Mouse (Mus musculus) liver, adult 2 months (tissue): ENCODE results near the gene Ttn. TPM values are rescaled to one million over a fixed set of nuclear protein-coding genes. Genes with fewer than 3 reads are reported as not detected.

ENCODE experiments used
- DNase-seq: peaks from one replicate; pipeline ENCODE4 v3.0.0-alpha.2; 2011; ENCODE audit warnings: low read depth, low spot score; ENCODE audit errors: extremely low read depth
- H3K27ac ChIP-seq: fragments of 200-500 bp; replicated peaks from 2 replicates; pipeline ENCODE4 v1.5.1; 2012; ENCODE audit warnings: low read depth, mild to moderate bottlenecking, control low read depth, inconsistent platforms, low read length; ENCODE audit not compliant: insufficient read depth
- H3K27me3 ChIP-seq: fragments of 200-500 bp; 2 replicates; pipeline ENCODE4 v1.6.1; 2012; ENCODE audit warnings: mild to moderate bottlenecking, moderate library complexity, low read length, inconsistent platforms; ENCODE audit not compliant: control insufficient read depth, insufficient read depth
- H3K36me3 ChIP-seq: fragments of 200-500 bp; 2 replicates; pipeline ENCODE4 v1.6.1; 2012; ENCODE audit warnings: low read length, inconsistent platforms; ENCODE audit not compliant: control insufficient read depth, insufficient read depth
- H3K4me1 ChIP-seq: fragments of 200-500 bp; 2 replicates; pipeline ENCODE4 v1.6.1; 2011; ENCODE audit warnings: low read length; ENCODE audit not compliant: control insufficient read depth, insufficient read depth
- H3K4me3 ChIP-seq: fragments of 200-500 bp; 2 replicates; pipeline ENCODE4 v1.5.1; 2011; ENCODE audit warnings: low read depth, mild to moderate bottlenecking, control low read depth, low read length, moderate library complexity; ENCODE audit not compliant: insufficient read depth
- H3K79me2 ChIP-seq: fragments of 200-500 bp; 2 replicates; pipeline ENCODE4 v1.6.1; 2012; ENCODE audit warnings: inconsistent platforms, mild to moderate bottlenecking, low read length, moderate library complexity; ENCODE audit not compliant: control insufficient read depth, insufficient read depth
- H3K9ac ChIP-seq: fragments of 200-500 bp; 2 replicates; pipeline ENCODE4 v1.6.1; 2012; ENCODE audit warnings: low read depth, mild to moderate bottlenecking, control low read depth, inconsistent platforms, low read length
- CTCF ChIP-seq: fragments of 200-500 bp; IDR thresholded peaks from 2 replicates; pipeline ENCODE4 v1.5.1; 2011; ENCODE audit warnings: low read depth, low read length, control low read depth
- POLR2A ChIP-seq: fragments of 200-500 bp; IDR thresholded peaks from 2 replicates; pipeline ENCODE4 v1.6.1; 2011; ENCODE audit warnings: low read length, control low read depth; ENCODE audit not compliant: insufficient read depth; ENCODE audit errors: extremely low read depth
- WGBS: fragments of 180-500 bp; shearing (Covaris S2); methylation state at CpG from one replicate; pipeline ENCODE4 v1.1.7; 2018; 5-methylcytosine and 5-hydroxymethylcytosine counted together
- polyA plus RNA-seq: library from polyadenylated mRNA; depleted of rRNA; stranded (reverse); fragments of >200 nt; gene quantifications from 2 replicates; pipeline ENCODE4 v1.2.3, GENCODE M21; 2012
- total RNA-seq: library from RNA; depleted of rRNA; stranded (reverse); fragments of >200 nt; gene quantifications from 2 replicates; pipeline ENCODE4 v1.2.3, GENCODE M21; 2014

Gene Ttn
- total and polyA plus RNA-seq, 2 experiments: 0.01 to 4.9 TPM

GRCm38 (mm10) chr2:77003148-77003547 lies 20.8 kb upstream of the Ttn start:
- no peaks in the 10 kb centered on the region for H3K4me1 ChIP-seq
- 50% methylated on average over 2 of the region's 2 CpGs for WGBS
- no peak overlapping the region for H3K4me3 ChIP-seq
- no peaks in the 10 kb centered on the region for H3K27me3 ChIP-seq
- no peaks in the 10 kb centered on the region for H3K79me2 ChIP-seq
- no peak overlapping the region for H3K27ac ChIP-seq
- DNase-seq: no peak
- no peak overlapping the region for H3K9ac ChIP-seq
- H3K36me3 ChIP-seq: no peaks in the 10 kb centered on the region
- TF ChIP-seq CTCF: no peak
- no peak for TF ChIP-seq POLR2A

GRCm38 (mm10) chr2:76998351-76998750 lies 16.0 kb upstream of the Ttn start:
- DNase-seq: no peak
- Histone ChIP-seq H3K36me3 (no peaks in the 10 kb centered on the region), H3K9ac (no peak overlapping the region), H3K4me1 (no peaks in the 10 kb centered on the region), H3K4me3 (no peak overlapping the region), H3K27ac (no peak overlapping the region), H3K27me3 (no peaks in the 10 kb centered on the region), H3K79me2 (no peaks in the 10 kb centered on the region)
- no peak for TF ChIP-seq POLR2A
- TF ChIP-seq CTCF: no peak
- WGBS: 64% methylated on average over 5 of the region's 5 CpGs

GRCm38 (mm10) chr2:76992493-76993201 lies 10.3 kb upstream of the Ttn start:
- Histone ChIP-seq H3K9ac (no peak overlapping the region), H3K36me3 (no peaks in the 10 kb centered on the region)
- WGBS: 88% methylated on average over 5 of the region's 5 CpGs

GRCm38 (mm10) chr2:76987317-76987716 lies 5.0 kb upstream of the Ttn start:
- no peaks in the 10 kb centered on the region for H3K36me3 ChIP-seq
- H3K27ac ChIP-seq: no peak overlapping the region
- DNase-seq: no peak
- 73% methylated on average over 4 of the region's 4 CpGs for WGBS
- no peaks in the 10 kb centered on the region for H3K79me2 ChIP-seq
- TF ChIP-seq CTCF (no peak), POLR2A (no peak)
- no peaks in the 10 kb centered on the region for H3K27me3 ChIP-seq
- H3K4me1 ChIP-seq: no peaks in the 10 kb centered on the region
- no peak overlapping the region for H3K4me3 ChIP-seq
- H3K9ac ChIP-seq: no peak overlapping the region

More at GRCm38 (mm10) chr2:76992493-76993201, 10.3 kb upstream of the Ttn start:
- no peak overlapping the region for H3K27ac ChIP-seq
- no peaks in the 10 kb centered on the region for H3K79me2 ChIP-seq
- H3K4me1 ChIP-seq: no peaks in the 10 kb centered on the region
- no peaks in the 10 kb centered on the region for H3K27me3 ChIP-seq
- no peak for DNase-seq
- H3K4me3 ChIP-seq: no peak overlapping the region
- TF ChIP-seq CTCF (no peak), POLR2A (no peak)

- TF ChIP-seq POLR2A (no peak), CTCF (no peak)
- H3K4me3 ChIP-seq: no peak overlapping the region
- H3K9ac ChIP-seq: no peak overlapping the region
- no peaks in the 10 kb centered on the region for H3K36me3 ChIP-seq
- WGBS: 68% methylated on average over 5 of the region's 5 CpGs
- no peaks in the 10 kb centered on the region; the same call in 1 of the 2 replicates for H3K4me1 ChIP-seq
- H3K27ac ChIP-seq: no peak overlapping the region
- H3K79me2 ChIP-seq: no peaks in the 10 kb centered on the region
- DNase-seq: no peak
- no peaks in the 10 kb centered on the region for H3K27me3 ChIP-seq
Measured at GRCm38 (mm10) chr2:76984384-76984783, 2.0 kb upstream of the Ttn start.

- H3K4me3 ChIP-seq: no peak overlapping the region
- H3K36me3 ChIP-seq: no peaks in the 10 kb centered on the region
- no peak for TF ChIP-seq POLR2A
- TF ChIP-seq CTCF: no peak
- no peak overlapping the region for H3K27ac ChIP-seq
- no peak overlapping the region for H3K9ac ChIP-seq
- H3K27me3 ChIP-seq: no peaks in the 10 kb centered on the region
- no peaks in the 10 kb centered on the region; the same call in 1 of the 2 replicates for H3K4me1 ChIP-seq
- H3K79me2 ChIP-seq: no peaks in the 10 kb centered on the region
- WGBS: 31% methylated on average over 5 of the region's 5 CpGs
- DNase-seq: no peak
Measured at GRCm38 (mm10) chr2:76983601-76984000, 1.3 kb upstream of the Ttn start.
